Mouse (Mus musculus) stomach, postnatal 0 days (tissue): Measurements from ENCODE around the gene Wdr78.

ENCODE experiments used
- CTCF ChIP-seq: IDR thresholded peaks from 2 replicates; pipeline ENCODE4 v1.5.1; 2016; ENCODE audit warnings: antibody characterized with exemption, low read depth, mild to moderate bottlenecking, moderate library complexity
- EP300 ChIP-seq: optimal IDR thresholded peaks from 2 replicates; pipeline ENCODE3; 2016; ENCODE audit warnings: antibody characterized with exemption

GRCm38 (mm10) chr4:103004681-103005080 is 109.7 kb downstream of the Wdr78 start:
- TF ChIP-seq CTCF (no peak), EP300 (no peak)
